Mouse (Mus musculus) megakaryocyte-erythroid progenitor cell, adult 5-6 weeks (primary cell): ENCODE measurements around the gene Mtrf1. TPM values are rescaled to one million over a fixed set of nuclear protein-coding genes. Genes with fewer than 3 reads are reported as not detected.
A peak's percentile ranks its signal among the peaks of the same experiment; 100 is the strongest.

Experiments
- ATAC-seq: replicated peaks from 2 replicates; pipeline ENCODE4 v1.8.0; 2016; ENCODE audit warnings: mild to moderate bottlenecking, inconsistent platforms; ENCODE audit not compliant: severe bottlenecking, poor library complexity, low FRiP score, low TSS enrichment
- total RNA-seq, 2 experiments: library from RNA; stranded (forward) in 1 of 2; stranded (reverse) in 1 of 2; fragments of 200-1000, 215-1000 nt in 1 of 2; fragments of >200 nt in 1 of 2; fragmentation: Nextera tagmentation in 1 of 2; gene quantifications; 2 replicates each; pipeline ENCODE4 v1.2.3; 2014 to 2017

The Mtrf1 gene
- total RNA-seq (2014; fragmentation: Nextera tagmentation) (6.4 and 7.3 TPM in 2 replicates), total RNA-seq (2017) (14.6 and 16.8 TPM in 2 replicates)

GRCm38 (mm10) chr14:79397321-79398122, at the start of gene Mtrf1:
Mtrf1 (plus strand) TSS chr14:79397772.
- ATAC-seq, result peak; percentile 94

GRCm38 (mm10) chr14:79358055-79358454, 39.5 kb upstream of the Mtrf1 start:
- peak; percentile 95 for ATAC-seq

DNA sequence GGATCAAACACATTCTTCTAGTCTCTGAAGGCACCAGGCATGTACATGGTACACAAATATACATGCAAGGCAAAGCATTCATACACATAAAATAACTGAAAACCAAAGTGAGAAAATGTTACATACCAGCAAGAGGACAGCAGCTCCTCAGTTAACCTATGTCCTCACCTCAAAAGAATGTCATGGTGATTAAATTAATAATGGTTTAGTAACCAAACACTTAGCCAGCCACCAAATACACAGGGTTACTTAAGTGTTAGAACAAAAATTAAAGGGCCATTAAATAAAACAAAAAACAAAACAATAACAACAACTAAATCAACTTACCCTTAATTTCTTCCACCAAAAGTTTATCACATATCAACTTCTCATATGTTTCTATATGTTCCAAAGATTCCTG, 20.5 kb upstream of the Mtrf1 start:
- no peak for ATAC-seq

DNA sequence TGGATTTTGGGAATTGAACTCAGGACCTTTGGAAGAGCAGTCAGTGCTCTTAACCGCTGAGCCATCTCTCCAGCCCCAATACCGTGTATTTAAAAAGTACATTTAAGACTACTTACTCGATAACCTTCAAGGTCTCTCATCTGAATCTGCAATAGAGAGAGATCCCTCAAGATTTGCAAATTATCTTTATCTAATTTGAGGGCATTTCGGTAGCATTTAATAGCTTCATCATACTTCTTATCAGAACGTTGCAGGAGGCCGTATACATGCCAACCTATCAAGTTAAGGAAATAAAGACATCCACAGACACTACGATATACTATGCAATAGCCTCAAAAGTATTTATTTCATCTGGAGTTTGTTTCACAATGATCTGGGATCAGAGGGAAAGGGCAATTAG, 14.5 kb upstream of the Mtrf1 start:
- ATAC-seq, result peak; percentile 93

DNA sequence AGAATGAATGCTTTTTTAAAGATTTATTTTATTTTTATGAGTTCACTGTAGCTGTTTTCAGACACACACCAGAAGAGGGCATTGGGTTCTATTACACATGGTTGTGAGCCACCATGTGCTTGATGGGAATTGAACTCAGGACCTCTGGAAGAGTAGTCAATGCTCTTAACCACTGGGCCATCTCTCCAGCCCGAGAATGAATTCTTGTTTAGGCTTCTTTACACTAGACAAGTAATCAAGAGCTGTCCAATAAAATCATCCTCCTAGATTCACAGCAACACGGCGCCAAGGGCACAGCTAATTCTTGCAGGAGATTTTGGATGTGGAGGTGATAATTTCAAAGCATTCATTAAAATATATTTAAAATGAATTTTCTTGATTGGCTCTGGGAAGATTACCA, 9.3 kb upstream of the Mtrf1 start:
- no peak for ATAC-seq

DNA sequence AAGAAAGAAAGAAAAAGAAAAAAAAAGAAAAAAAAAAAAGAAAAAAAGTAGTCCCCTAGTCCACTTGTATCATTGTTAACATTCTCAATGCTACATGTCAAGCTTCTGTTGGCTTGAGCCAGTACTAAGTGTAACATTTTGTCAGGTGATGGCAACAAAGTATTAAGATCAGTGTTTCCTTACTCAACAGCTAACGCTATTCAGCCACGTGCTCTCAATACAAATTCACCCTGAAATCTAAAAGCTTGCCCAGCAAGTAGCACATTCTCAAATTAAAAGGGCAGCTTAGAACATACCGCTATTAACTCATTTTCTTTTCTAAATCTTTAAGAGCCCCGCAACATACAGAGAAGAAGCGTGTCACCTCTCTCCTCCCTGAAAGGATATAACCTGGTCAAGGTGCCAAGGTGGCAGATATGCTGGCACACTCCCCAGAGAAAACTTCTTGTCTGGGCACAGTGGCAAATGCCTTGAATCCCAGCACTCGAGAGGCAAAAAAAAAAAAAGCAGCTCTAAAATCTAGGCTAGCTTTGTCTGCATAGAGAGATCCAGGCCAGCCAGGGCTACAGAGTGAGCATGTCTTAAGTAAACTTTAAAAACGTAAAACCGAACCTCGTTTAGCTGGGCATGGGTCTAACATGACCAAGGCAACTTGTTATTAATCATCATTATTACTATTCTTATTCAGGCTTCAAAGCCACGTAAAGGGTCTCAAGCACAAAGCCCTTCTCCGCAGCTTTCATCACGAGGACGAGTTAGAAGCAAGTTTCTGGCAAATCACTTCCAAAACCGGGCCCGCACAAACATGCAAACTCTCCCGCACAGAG, 7.9 kb upstream of the Mtrf1 start:
- peak; percentile 13; the same call in 1 of the 2 replicates for ATAC-seq

DNA sequence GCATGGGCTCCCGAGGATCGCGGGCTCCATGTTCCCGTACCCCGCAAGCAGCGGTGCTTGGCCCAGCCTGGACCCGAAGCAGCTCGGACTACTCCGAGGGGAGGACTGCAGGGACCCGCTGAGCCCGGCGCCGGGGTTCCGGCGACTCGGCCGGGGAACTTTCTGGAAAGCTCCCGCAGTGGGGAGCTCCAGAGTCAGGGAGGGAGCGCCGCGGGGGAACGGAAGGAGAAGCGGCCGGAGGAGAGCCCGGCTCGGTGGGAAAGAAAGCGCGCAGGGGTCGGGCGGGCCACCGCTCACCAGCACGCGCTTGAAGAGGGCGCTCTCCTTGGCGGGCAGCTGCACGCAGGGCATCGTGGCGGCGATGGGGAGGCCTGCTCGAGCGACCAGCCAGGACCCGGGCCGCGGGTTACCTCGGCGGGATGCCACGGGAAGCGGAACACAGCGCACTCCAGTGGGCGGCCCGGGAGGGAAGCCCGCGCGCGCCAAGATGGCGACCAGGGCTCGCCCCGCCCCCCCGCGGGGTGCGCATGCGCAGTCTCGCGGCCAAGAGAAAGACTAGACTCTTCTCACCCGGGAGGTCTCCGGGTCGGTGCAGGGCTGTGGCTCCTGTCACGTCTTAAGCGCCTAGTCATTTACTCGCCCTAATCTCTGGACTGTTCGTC, 7.2 kb upstream of the Mtrf1 start, which contains the start of gene Naa16:
TSS of gene Naa16 (minus strand) at position 514 of the 662 bp plus-strand sequence.
- ATAC-seq, result peak; percentile 80

DNA sequence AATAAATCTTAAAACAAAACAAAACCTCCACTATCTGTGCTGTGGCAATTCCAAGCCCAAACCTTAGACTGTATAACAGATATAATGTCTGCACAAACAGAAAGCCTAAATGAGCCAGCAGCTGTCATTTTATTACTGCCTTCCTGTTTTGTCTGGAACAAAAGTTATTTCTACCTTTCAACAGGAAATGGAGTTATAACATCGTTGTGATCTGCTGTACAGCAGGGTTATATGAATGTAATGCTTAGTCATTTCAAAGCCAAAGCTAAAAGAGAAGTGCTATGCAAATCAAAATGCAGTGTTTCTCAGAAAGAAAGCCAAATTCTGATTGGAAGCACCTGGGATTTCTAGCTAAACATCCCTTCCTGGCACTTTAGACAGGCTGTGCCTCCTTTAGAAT, 4.3 kb upstream of the Mtrf1 start:
- no peak for ATAC-seq

- ATAC-seq, result peak; percentile 41; the same call in 1 of the 2 replicates
Measured at GRCm38 (mm10) chr14:79394564-79394963, 3.0 kb upstream of the Mtrf1 start.

DNA sequence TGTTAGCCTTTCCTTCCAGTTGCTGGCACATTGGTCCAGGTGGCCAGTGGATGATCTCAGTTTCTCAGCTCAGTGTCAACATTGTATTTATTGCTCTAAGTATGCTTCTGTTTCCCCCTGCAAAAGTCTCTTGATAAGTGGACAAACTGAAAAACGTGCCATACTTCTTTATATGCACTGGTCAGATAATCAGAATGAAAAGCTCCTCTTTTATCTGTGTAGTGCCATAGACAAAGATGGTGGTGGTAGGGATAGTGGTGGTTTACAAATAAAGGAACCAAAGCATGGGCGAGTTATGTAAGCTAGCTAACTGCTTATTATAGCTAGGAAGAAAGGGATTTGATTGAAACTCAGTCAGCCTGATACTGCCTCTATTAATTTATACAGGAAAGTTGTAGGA, 10.1 kb downstream of the Mtrf1 start:
- peak; percentile 52; the same call in 1 of the 2 replicates for ATAC-seq

DNA sequence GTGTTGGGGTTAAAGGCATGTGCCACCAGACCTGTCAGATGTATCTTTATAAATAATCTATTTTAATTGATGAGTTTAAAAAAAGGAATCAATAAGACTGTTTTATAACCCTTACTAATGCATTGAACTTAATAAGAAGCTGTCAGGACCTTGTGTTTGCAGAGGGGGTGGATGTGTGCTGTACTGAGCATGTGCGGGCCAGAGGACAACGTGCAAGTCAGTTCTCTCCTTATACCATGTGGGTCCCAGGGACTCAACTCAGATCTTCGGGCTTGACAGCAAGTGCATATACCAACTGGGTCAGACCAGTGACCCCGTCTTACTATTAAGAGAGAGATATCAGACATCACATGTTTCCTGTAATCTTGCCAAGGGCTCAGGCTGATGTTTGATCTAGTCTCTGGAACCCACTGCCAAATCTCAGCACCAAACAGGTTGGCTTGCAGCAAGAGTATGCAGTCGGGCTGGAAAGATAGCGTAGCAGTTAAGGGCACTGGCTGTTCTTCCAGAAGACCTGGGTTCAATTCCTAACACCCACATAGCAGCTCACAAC, 11.8 kb downstream of the Mtrf1 start:
- ATAC-seq, result no peak

GRCm38 (mm10) chr14:79410662-79411061, 13.1 kb downstream of the Mtrf1 start:
- ATAC-seq, result no peak

GRCm38 (mm10) chr14:79413121-79413520, 15.5 kb downstream of the Mtrf1 start:
- ATAC-seq, result no peak

DNA sequence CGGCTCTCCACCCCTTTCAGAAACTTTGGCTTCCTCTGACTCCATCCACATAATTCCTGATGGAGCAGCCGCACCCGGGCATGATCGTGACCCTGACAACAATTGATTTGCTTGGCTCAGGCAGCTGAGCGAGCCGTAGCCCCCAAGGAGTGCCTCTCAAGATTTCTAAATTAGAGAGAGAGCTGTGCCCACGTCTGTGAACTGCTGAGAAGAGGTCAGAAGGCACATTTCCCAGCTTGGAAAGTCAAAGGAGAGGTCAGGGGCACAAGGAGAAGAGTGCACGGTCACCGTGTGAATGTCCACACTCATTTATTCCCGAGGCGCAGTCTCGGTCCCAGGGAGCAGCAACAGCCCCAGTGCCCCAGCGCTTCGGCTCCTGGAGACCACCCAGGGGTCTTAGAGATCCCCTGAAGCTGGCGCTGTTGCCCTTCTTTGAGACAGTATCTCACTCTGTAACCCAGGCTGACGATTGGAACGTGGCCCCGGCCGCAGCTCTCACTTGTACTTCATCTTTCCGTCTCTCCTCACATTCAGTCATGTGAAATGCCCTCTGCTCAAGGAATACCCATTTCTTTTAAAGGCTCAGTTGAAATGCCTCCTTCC, 22.6 kb downstream of the Mtrf1 start:
- no peak for ATAC-seq

DNA sequence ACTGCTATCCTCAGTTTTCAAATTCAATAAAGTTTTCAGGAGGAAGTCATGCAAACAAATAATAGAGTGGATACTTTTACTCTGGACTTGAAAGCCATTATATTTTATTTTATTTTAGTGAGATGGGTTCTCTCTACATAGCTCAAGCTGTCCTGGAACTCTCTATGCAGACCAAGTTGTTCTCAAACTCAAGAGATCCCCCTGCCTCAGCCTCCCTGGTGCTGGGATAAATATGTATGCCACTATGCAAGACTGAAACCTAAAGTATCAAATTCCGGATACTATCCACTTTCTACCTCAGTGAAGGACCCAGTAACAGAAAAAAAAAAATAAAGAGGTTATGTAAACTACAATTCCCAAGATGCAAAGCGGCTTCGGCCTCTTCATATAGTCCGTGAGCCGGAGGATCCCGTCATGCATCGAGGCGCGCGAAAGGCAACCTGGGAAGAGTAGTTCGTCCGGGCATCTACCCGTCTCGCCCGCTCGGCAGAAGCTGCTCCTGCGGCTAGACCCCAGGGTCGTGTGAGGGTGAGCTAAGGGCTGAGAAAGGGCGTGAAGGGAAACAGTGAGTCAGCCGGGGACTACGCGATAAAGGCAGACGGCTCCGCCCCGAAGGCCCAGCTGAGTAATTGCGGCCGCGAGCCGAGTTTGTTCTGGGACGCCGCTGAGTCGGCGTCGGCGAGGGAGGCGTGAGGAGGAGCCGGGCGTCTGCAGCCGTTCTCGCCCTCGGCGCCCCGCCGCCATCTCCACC, 28.6 kb downstream of the Mtrf1 start, which contains the start of gene Kbtbd7:
TSS of gene Kbtbd7 (plus strand) at position 533 of the 751 bp plus-strand sequence.
- ATAC-seq, result peak; percentile 100

DNA sequence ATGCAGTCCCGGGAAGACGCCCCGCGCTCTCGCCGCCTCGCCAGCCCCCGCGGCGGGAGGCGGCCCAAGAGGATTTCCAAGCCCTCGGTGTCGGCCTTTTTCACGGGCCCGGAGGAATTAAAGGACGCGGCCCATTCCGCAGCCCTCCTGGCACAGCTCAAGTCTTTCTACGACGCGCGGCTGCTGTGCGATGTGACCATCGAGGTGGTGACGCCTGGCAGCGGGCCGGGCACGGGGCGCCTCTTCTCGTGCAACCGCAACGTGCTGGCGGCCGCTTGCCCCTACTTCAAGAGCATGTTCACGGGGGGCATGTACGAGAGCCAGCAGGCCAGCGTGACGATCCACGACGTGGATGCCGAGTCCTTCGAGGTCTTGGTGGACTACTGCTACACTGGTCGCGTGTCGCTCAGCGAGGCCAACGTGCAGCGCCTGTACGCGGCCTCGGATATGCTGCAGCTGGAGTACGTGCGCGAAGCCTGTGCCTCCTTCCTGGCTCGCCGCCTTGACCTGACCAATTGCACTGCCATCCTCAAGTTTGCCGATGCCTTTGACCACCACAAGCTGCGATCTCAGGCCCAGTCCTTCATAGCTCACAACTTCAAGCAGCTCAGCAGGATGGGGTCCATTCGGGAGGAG, 29.3 kb downstream of the Mtrf1 start:
- peak; percentile 11 for ATAC-seq

- ATAC-seq, result no peak
Measured at GRCm38 (mm10) chr14:79434068-79434467, 36.5 kb downstream of the Mtrf1 start.

DNA sequence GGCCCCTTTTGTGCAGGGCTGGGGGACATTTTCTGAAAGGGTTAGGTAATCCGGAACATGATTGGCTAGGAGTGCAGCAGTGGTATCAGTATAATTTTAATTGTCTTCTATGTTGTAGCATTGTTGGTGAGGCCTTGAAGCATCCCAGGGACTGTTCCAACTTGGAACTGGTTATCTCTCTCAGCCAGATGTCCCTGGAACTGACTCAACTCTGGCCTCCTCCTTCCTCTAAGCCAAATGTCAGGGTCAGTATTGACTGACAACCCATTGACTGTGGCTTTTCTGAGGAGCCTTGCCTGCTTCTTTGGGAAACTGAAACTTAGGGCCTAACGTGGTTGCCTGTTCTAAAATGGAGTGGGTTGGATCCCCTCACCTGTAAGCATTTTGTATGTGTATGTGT, 43.1 kb downstream of the Mtrf1 start:
- ATAC-seq, result peak; percentile 73
